Mouse (Mus musculus): Measurements from ENCODE around the gene Cdca4.

DNA sequence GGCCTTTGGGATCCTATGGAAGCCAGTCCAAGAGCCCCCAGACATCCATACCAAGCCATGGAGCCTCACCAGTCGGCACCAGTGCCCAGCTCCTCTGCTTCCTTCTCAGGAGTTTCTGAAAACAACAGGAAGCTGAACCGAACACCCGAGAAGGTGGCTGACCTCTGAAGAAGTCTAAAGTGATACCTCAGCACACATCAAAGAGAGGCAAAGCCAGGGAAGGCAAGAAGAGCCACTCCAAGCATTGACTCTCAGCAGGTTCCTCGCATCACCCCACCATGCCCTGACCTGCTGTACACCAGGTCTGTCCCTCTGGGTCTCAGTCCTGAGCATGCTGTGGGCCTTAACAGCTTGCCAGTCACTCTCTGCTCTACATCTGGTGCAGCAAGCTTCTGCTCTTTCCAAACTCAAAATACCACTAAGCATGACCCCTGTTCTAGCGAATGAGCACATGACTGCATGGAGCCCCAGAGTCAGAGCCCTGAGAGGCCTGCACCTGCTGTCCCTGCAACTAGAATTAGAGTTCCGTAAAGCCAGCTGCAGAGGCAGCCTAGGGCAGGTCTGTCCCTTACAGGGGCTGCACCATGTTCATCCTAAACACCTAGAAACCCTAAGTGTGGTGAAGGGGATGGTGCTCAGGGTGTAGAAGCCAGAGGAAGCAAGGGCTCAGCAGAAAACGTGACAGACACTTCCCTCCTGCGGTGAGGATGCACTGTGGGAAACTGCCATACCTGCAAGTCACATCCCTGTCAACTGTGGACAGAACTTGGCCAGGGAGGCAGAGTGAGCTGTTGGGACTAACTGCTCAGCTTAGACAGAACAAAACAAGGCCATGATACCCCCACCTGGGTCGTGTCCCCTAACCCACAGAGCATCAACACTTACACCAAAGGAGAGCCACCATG lies 28.1 kb upstream of the Cdca4 start:
- TF ChIP-seq CTCF (conservative IDR thresholded peaks at IDR 0.05; ENCODE audit: insufficient read depth, insufficient read length, low read depth, low read length), result no peak
- TF ChIP-seq POLR2A (IDR thresholded peaks at IDR 0.05; ENCODE audit: low read depth, low read length), result no peak
